Mouse (Mus musculus) ES-E14 (cell line): ENCODE measurements around the gene Wipf1. TPM values are rescaled to one million over a fixed set of nuclear protein-coding genes. Genes with fewer than 3 reads are reported as not detected.

Experiments
- DNase-seq: peaks from one replicate; pipeline ENCODE4 v3.0.0-alpha.2; 2013; ENCODE audit warnings: low read depth, low spot score
- H3K27ac ChIP-seq: 2 replicates; pipeline ENCODE4 v1.5.1; 2012; ENCODE audit warnings: low read depth, mild to moderate bottlenecking, low read length, moderate library complexity, mixed read lengths; ENCODE audit not compliant: poor library complexity, insufficient read depth, severe bottlenecking
- H3K36me3 ChIP-seq: 2 replicates; pipeline ENCODE4 v1.6.1; 2012; ENCODE audit warnings: mild to moderate bottlenecking, low read length, moderate library complexity, mixed read lengths; ENCODE audit not compliant: control insufficient read depth, poor library complexity, insufficient read depth, severe bottlenecking
- H3K4me1 ChIP-seq, 2 experiments: fragments of 150-350 bp in 1 of 2; sonication (generic) in 1 of 2; 2 replicates each; pipeline ENCODE4 v1.6.1; 2012; ENCODE audit warnings: low read length in 2 of 2, mild to moderate bottlenecking in 1 of 2, mixed read lengths in 1 of 2; ENCODE audit not compliant: control insufficient read depth in 2 of 2, insufficient read depth in 2 of 2, poor library complexity in 1 of 2
- H3K4me3 ChIP-seq, 2 experiments: fragments of 150-350 bp in 1 of 2; sonication (generic) in 1 of 2; 2 replicates each; pipeline ENCODE4 v1.5.1; 2012; ENCODE audit warnings: low read length in 2 of 2, low read depth in 1 of 2, mild to moderate bottlenecking in 1 of 2, mixed read lengths in 1 of 2; ENCODE audit not compliant: insufficient read depth in 1 of 2, poor library complexity in 1 of 2, severe bottlenecking in 1 of 2
- H3K9ac ChIP-seq: 2 replicates; pipeline ENCODE4 v1.6.1; 2012; ENCODE audit warnings: low read depth, mild to moderate bottlenecking, low read length, mixed read lengths; ENCODE audit not compliant: poor library complexity, insufficient read depth, severe bottlenecking
- H3K9me3 ChIP-seq: fragments of 150-350 bp; sonication (generic); 2 replicates; pipeline ENCODE4 v1.6.1; 2012; ENCODE audit warnings: low read depth, mild to moderate bottlenecking, low read length; ENCODE audit not compliant: control insufficient read depth, insufficient read depth
- CHD2 ChIP-seq: IDR thresholded peaks from 2 replicates; pipeline ENCODE4 v1.6.1; 2014; ENCODE audit warnings: mild to moderate bottlenecking, low read depth, low read length, inconsistent platforms
- HCFC1 ChIP-seq: IDR thresholded peaks from 2 replicates; pipeline ENCODE4 v1.6.1; 2012; ENCODE audit warnings: low read length, inconsistent platforms, borderline replicate concordance; ENCODE audit not compliant: insufficient read depth
- MAFK ChIP-seq: IDR thresholded peaks from 2 replicates; pipeline ENCODE4 v1.6.1; 2014; ENCODE audit warnings: mild to moderate bottlenecking, low read depth, low read length, inconsistent platforms; ENCODE audit not compliant: insufficient read depth
- ZC3H11A ChIP-seq: IDR thresholded peaks from 2 replicates; pipeline ENCODE4 v1.6.1; 2012; ENCODE audit warnings: low read depth, mild to moderate bottlenecking, inconsistent platforms, low read length, borderline replicate concordance
- ZNF384 ChIP-seq: IDR thresholded peaks from 2 replicates; pipeline ENCODE4 v1.6.1; 2012; ENCODE audit warnings: low read depth, low read length, inconsistent platforms
- in situ Hi-C, 2 experiments: fragments of 600-800 bp; cut with MboI; formaldehyde crosslinking; loops; one replicate each; pipeline ENCODE4 v1.15.1; 2025; ENCODE audit warnings: low sequenced_read_pairs in 2 of 2, inconsistent platforms in 1 of 2; ENCODE audit not compliant: unreplicated experiment in 2 of 2
- total RNA-seq: library from RNA; depleted of rRNA; stranded (reverse); fragments of 300-350 nt; gene quantifications from 2 replicates; pipeline ENCODE4 v1.2.3, GENCODE M21; 2012

Gene Wipf1
- total RNA-seq, 1 experiment: 1.2 TPM

DNA sequence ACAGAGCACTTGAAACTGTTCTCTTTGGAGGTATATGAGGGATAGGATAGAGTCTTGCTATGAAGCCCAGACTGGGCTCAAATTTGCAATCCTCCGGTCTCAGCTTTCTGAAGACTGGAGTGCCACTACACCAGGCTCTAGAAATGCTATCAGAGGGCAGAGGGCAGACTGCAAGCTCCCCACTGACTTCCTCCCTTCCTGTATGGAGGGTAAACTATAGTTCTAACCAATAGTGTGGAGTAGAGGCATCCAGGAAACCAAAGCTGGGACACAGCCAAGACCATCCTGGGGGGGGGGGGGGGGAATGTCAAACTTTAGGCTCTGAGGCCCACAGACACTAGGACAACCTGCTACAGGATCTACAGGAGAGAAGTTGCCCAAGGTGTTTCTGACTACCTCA, 39.1 kb downstream of the Wipf1 start:
- Histone ChIP-seq H3K9ac (no peak overlapping the region), H3K36me3 (no peaks in the 10 kb centered on the region), H3K4me1 (peaks cover 4% of the 10 kb centered on the region in 2 experiments; a peak in 2 of 4 replicates), H3K9me3 (no peaks in the 10 kb centered on the region), H3K4me3 (no peak overlapping the region), H3K27ac (no peak overlapping the region)
- TF ChIP-seq HCFC1: no peak
- no peak for TF ChIP-seq MAFK
- no peak for TF ChIP-seq ZC3H11A
- TF ChIP-seq ZNF384: no peak
- no peak for TF ChIP-seq CHD2
- in situ Hi-C loops: no loop called here
- no peak for DNase-seq

DNA sequence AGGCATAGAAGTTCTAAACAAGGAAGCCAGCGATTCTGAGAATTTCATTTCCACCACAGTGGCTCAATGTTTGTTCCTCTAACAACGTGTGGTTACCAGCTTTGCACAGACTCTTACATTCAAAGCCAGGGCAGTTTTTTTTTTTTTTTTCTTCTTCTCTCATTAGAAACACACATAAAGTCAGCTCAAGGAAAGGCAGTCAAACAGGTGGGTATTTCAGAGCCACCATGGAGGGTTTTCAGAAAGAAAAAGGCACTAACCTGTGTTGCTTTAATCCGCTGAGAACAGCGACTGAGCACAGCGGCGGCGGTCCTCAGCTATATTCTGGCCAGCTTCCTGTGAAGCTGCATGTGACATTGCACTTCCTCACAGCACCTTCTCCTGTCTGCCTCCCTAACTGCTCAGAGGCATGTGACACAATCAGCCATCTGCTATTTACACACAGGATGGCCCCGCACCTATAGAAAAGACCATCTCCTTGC, 43.4 kb downstream of the Wipf1 start:
- Histone ChIP-seq H3K9me3 (no peaks in the 10 kb centered on the region), H3K4me3 (no peak overlapping the region), H3K9ac (no peak overlapping the region), H3K36me3 (no peaks in the 10 kb centered on the region), H3K4me1 (peaks cover 9% of the 10 kb centered on the region in 2 experiments), H3K27ac (no peak overlapping the region)
- in situ Hi-C loops: no loop called here
- TF ChIP-seq CHD2: no peak
- no peak for TF ChIP-seq ZNF384
- TF ChIP-seq ZC3H11A: no peak
- TF ChIP-seq MAFK: no peak
- TF ChIP-seq HCFC1: no peak
- no peak for DNase-seq

- no peaks in the 10 kb centered on the region for H3K36me3 ChIP-seq
- TF ChIP-seq MAFK: no peak
- peak overlapping the region; percentile 23; the same call in 1 of the 2 replicates for H3K27ac ChIP-seq
- H3K9ac ChIP-seq: peak overlapping the region; percentile 39; the same call in 1 of the 2 replicates
- peak overlapping the region; percentile 30 to 57; a peak in 3 of 4 replicates for H3K4me3 ChIP-seq
- no peaks in the 10 kb centered on the region for H3K9me3 ChIP-seq
- peaks cover 9% of the 10 kb centered on the region in 2 experiments for H3K4me1 ChIP-seq
- in situ Hi-C loops: no loop called here
- DNase-seq: peak; percentile 80
Observed at GRCm38 (mm10) chr2:73485236-73486119, 44.1 kb downstream of the Wipf1 start.

- Histone ChIP-seq H3K27ac (peak overlapping the region; percentile 57; the same call in 1 of the 2 replicates), H3K36me3 (no peaks in the 10 kb centered on the region), H3K9me3 (no peaks in the 10 kb centered on the region), H3K4me1 (peaks cover 9% of the 10 kb centered on the region in 2 experiments), H3K4me3 (peak overlapping the region in 1 of 2 experiments; percentile 57; a peak in 2 of 4 replicates), H3K9ac (peak overlapping the region; percentile 45; the same call in 1 of the 2 replicates)
- no peak for TF ChIP-seq HCFC1
- TF ChIP-seq ZNF384: no peak
- no peak for TF ChIP-seq ZC3H11A
- no peak for TF ChIP-seq MAFK
- no peak for TF ChIP-seq CHD2
- no peak for DNase-seq
- in situ Hi-C loops: no loop called here
Observed at GRCm38 (mm10) chr2:73484561-73485235, 44.8 kb downstream of the Wipf1 start.
